Mouse (Mus musculus): ENCODE results near the gene Ttc7. TPM values are rescaled to one million over a fixed set of nuclear protein-coding genes. Genes with fewer than 3 reads are reported as not detected.
A peak's percentile ranks its signal among the peaks of the same experiment; 100 is the strongest.

Gene Ttc7
- total RNA-seq, 2 experiments from 2014 or later: 47.8 to 58.5 TPM

DNA sequence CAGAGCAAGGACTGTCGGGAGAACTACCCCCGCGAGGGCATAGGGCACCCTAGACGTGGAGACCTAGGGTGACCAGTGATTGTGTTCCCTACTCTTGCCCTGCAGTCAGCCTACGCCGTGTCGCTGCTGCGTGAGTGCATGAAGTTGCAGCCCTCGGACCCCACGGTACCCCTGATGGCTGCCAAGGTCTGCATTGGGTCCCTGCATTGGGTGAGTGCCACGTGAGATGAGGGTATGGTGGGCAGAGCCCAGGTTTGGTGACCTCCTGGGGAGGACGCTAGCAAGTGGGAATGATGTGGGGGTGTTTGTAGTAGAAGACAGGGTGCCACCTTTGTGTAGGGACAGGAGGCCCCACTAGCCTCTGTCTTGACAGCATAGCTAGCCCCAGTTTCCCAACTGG, 51.5 kb downstream of the Ttc7 start:
- no peak for ATAC-seq (replicated peaks; ENCODE audit: poor library complexity)

- ATAC-seq (replicated peaks; ENCODE audit: poor library complexity): no peak
These were observed 52.5 kb downstream of the Ttc7 start for GRCm38 (mm10) chr17:87335152-87335551.

DNA sequence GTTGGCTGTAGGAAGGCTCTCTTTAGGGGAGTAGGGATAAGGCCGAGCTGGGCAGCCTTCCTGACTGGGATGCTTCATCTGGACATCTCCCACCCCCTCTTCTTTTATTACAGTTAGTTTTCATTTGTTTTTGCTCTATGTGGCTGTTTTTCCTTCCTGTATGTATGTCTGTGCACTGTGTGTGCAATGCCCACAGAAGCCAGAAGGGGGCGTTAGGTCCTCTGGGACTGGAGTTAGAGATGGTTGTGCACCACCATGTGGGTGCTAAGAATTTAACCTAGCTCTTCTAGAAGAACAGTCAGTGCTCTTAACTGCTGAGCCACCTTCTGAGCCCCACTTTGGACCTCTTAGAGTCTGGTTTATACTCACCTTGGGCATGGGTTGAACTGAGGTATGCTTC, 53.0 kb downstream of the Ttc7 start:
- no peak for ATAC-seq (replicated peaks; ENCODE audit: poor library complexity)

DNA sequence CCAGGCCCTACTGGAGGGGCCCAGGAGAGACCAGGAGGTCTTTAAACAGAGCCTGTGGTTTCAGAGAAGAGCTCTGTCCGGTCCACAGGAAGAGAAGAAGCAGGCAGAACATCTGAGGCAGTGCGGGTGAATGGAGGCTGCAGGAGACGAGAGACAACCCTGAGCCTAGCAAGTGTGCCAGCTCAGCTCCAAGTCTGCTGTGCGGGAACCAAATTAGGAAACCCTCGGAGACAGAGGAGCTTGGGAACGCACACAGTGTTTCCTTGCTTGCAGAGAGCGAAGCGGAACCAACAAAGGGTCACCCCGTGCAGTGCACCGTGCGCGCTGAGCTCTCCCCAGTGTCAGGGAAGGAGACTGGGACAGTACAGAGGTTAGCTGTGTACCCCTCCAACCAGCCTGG, 54.2 kb downstream of the Ttc7 start:
- no peak for ATAC-seq (replicated peaks; ENCODE audit: poor library complexity)

- peak; percentile 18; the same call in 1 of the 2 replicates for ATAC-seq (replicated peaks; ENCODE audit: poor library complexity)
These were observed 55.0 kb downstream of the Ttc7 start for GRCm38 (mm10) chr17:87337683-87338082.

DNA sequence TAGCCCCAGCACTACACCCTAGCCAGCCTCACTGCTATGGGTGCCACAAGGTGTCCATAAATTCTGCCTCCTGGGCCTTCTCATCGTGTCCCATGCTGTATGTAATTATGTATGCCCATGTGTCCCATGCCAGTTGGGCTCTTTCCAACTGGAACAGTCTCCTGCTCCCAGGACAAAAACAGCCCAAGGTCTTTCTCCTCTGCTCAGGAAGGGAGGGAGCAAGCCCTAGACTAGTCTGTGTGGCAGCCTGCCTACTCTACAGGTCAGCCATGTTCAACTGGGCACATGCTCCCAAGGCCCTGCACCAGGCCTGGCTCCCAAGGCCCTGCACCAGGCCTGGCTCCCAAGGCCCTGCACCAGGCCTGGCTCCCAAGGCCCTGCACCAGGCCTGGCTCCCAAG, 56.4 kb downstream of the Ttc7 start:
- no peak for ATAC-seq (replicated peaks; ENCODE audit: poor library complexity)

GRCm38 (mm10) chr17:87343060-87343703, 60.5 kb downstream of the Ttc7 start:
- no peak for ATAC-seq (replicated peaks; ENCODE audit: poor library complexity)

DNA sequence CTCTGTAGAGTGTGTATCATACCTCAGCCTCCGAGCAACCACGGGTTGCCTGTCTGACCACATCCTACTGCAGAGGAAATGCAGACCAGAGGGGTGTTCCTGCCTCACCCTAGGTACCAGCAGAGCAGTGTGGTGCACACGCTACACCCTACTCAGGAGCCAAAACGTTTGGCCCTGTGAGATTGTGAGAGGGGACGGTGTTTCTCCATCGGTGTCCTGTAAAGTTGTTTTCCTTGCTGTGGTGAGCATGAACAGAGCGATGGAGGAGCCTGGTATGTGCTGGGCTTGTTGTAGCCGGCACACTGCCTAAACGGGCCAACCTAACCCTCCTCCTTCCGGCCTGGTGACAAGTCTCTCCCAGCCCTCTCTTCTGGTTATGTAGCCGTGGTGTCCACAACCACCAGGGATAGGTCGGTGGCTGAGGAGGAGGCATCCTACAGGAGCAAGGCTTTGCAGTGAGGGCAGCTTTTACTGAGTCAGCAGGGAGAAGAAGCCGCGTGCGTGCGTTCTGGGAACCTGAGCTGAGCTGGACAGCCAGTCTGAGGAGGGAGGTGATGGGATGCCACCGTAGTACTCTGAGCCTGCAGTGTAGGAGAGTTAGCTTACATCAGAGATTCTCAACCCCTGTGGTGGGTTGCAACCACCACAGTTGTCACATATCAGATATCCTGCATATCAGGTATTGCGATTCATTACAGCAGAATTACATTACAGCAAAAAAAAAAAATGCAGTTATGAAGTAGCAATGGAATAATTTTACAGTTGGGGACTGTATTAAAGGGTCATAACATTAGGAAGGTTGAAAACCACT, 62.0 kb downstream of the Ttc7 start:
- peak; percentile 72 for ATAC-seq (replicated peaks; ENCODE audit: poor library complexity)

GRCm38 (mm10) chr17:87345252-87345593, 62.5 kb downstream of the Ttc7 start:
- no peak for ATAC-seq (replicated peaks; ENCODE audit: poor library complexity)

- ATAC-seq (replicated peaks; ENCODE audit: poor library complexity): no peak
These were observed 65.7 kb downstream of the Ttc7 start for GRCm38 (mm10) chr17:87348353-87348752.

DNA sequence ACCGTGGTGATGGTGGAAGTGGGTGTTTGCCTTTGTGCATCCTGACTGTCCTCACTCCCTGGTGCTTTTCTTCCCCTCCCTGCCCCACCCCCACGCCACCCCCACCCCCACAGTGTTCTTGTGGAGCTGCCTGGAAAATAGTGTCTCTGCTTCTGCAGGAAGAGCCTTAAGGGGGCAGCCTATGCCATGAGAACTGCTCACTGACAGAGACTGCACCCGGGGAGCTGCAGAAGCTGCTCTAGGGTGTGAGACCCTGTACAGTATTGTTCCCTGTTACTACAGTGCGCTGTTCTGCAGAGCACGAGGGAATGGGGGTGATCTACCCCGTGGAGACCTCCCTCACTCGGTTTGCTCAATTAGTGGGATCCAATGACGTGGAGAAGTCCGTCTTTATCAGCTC, 66.4 kb downstream of the Ttc7 start:
- ATAC-seq (replicated peaks; ENCODE audit: poor library complexity): no peak

GRCm38 (mm10) chr17:87349575-87349974, 66.9 kb downstream of the Ttc7 start:
- ATAC-seq (replicated peaks; ENCODE audit: poor library complexity): no peak

- ATAC-seq (replicated peaks; ENCODE audit: poor library complexity): peak; percentile 47
These were observed 68.0 kb downstream of the Ttc7 start for GRCm38 (mm10) chr17:87350471-87351240.

GRCm38 (mm10) chr17:87351241-87352105, 68.8 kb downstream of the Ttc7 start:
- ATAC-seq (replicated peaks; ENCODE audit: poor library complexity): no peak

- no peak for ATAC-seq (replicated peaks; ENCODE audit: poor library complexity)
These were observed 69.6 kb downstream of the Ttc7 start for GRCm38 (mm10) chr17:87352106-87352897.

- no peak for ATAC-seq (replicated peaks; ENCODE audit: poor library complexity)
These were observed 70.2 kb downstream of the Ttc7 start for GRCm38 (mm10) chr17:87352898-87353225.

- ATAC-seq (replicated peaks; ENCODE audit: poor library complexity): no peak
These were observed 71.1 kb downstream of the Ttc7 start for GRCm38 (mm10) chr17:87353745-87354320.

DNA sequence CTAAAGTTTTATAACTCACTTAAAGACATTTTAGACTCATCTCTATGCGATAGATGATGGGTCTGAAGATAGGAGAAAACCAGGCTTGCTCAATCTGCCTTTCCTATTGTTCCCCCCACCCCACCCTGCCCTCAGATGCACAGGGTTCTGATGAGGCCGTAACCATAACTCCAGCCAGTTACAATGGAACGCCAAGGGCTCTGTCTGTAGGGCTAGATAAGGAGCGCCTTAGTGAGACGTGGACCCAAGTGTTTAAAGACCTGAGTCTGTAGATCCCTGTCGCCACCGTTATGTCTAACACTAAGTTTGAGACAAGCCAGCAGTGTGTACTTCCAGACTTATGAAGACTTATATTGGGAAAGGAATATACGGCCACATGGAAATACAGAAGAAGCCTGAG, 72.8 kb downstream of the Ttc7 start:
- ATAC-seq (replicated peaks; ENCODE audit: poor library complexity): peak; percentile 66

- ATAC-seq (replicated peaks; ENCODE audit: poor library complexity): no peak
These were observed 73.6 kb downstream of the Ttc7 start for GRCm38 (mm10) chr17:87356261-87356660.

GRCm38 (mm10) chr17:87357506-87357905, 74.8 kb downstream of the Ttc7 start:
- no peak for ATAC-seq (replicated peaks; ENCODE audit: poor library complexity)
